In the genomic region with DNA sequence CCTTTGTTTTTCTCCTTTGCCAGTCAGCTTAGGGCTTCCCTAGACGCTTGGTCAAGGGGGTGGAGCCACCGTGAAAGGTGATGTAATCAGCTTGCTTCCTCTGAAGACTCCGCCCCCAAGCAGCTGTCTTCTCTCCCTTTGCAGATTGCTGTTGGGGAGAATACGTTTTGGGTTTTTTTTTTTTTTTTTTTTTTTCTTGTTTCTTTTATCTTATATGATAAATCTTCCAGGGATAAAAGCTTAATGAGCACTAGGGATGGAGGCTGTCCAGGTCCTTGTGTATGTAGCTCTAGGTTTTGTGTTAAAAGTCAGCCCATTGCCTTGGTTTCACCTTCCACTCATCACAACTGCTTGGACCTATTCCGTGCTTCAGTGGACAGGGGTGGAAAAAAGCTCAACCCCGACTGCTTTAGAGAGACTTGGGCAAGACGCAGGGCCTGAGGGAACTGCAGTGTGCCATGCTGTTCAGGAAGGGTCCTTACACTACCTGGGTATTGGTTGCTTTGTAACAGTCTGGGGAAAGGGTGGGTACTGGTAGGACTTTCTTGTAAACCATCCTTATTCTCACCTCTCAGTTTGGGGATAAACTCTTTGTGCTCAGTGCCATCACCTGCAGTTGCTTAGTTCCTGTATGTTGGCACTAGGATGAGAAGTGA, we compare ENCODE assay signal across 8 mouse cellular contexts. TPM values are rescaled to one million over a fixed set of nuclear protein-coding genes. Genes with fewer than 3 reads are reported as not detected.
DNase-seq lines count a peak whose midpoint lies in the region; ATAC-seq and TF ChIP-seq lines count a peak whose summit lies in the region.

No protein-coding gene starts in this region.

- H3K27ac ChIP-seq in ES-E14 (ENCODE audit: insufficient read depth, low read depth, low read length, poor library complexity, severe bottlenecking), result peak overlapping the region; percentile 68
- peak overlapping the region; percentile 99 for H3K27ac ChIP-seq in forebrain, embryonic 15.5 days (replicated peaks)
- H3K27ac ChIP-seq in layer of hippocampus, adult 2 months, result peak overlapping the region; percentile 100
- H3K27ac ChIP-seq in lung, embryonic 14.5 days (ENCODE audit: low read depth), result peak overlapping the region; percentile 99
- peak overlapping the region; percentile 100 for H3K27ac ChIP-seq in olfactory bulb, adult 2 months (ENCODE audit: insufficient read depth, low read depth, low read length)
- H3K27ac ChIP-seq in thymus, adult 2 months (ENCODE audit: control insufficient read depth, insufficient read depth, low read length), result peak overlapping the region; percentile 75

- in situ Hi-C loops in ES-E14 (cut with MboI; ENCODE audit: low sequenced_read_pairs in 2 of 2, unreplicated experiment in 2 of 2), result no loop called here

- H3K27me3 ChIP-seq in forebrain, embryonic 15.5 days, result no peaks in the 10 kb centered on the region
- no peaks in the 10 kb centered on the region for H3K27me3 ChIP-seq in lung, embryonic 14.5 days (ENCODE audit: insufficient read depth, low read length)
- no peaks in the 10 kb centered on the region for H3K27me3 ChIP-seq in thymus, adult 2 months (ENCODE audit: control insufficient read depth, insufficient read depth, low read length)

- peaks cover 33% of the 10 kb centered on the region for H3K36me3 ChIP-seq in ES-E14 (ENCODE audit: control insufficient read depth, insufficient read depth, low read length, poor library complexity, severe bottlenecking)
- H3K36me3 ChIP-seq in forebrain, embryonic 15.5 days, result peaks cover 14% of the 10 kb centered on the region
- peaks cover 33% of the 10 kb centered on the region for H3K36me3 ChIP-seq in lung, embryonic 14.5 days (ENCODE audit: insufficient read depth)
- H3K36me3 ChIP-seq in thymus, adult 2 months (ENCODE audit: control insufficient read depth, insufficient read depth, low read length), result peaks cover 22% of the 10 kb centered on the region

- peak; percentile 96 for DNase-seq in ES-E14 (ENCODE audit: low read depth, low spot score)
- peak; percentile 97 for DNase-seq in cerebellum, adult 11-12 months
- peak; percentile 90 to 94 for DNase-seq in heart, postnatal 36 days
- DNase-seq in layer of hippocampus, adult 2 months (ENCODE audit: low spot score in 2 of 2), result peak; percentile 92 to 98
- DNase-seq in lung, embryonic 14.5 days, result peak; percentile 100
- DNase-seq in thymus, adult 2 months, result peak; percentile 97

- H3K4me3 ChIP-seq in ES-E14 (ENCODE audit: insufficient read depth in 1 of 2, low read depth in 1 of 2, low read length in 2 of 2, poor library complexity in 1 of 2, severe bottlenecking in 1 of 2), result peak overlapping the region; percentile 68 to 69
- H3K4me3 ChIP-seq in forebrain, embryonic 15.5 days, result peak overlapping the region; percentile 77
- H3K4me3 ChIP-seq in layer of hippocampus, adult 2 months, result peak overlapping the region; percentile 89
- peak overlapping the region; percentile 79 for H3K4me3 ChIP-seq in lung, embryonic 14.5 days (ENCODE audit: low read depth, low read length)
- peak overlapping the region; percentile 46 for H3K4me3 ChIP-seq in olfactory bulb, adult 2 months (ENCODE audit: insufficient read depth, low read depth, low read length)
- peak overlapping the region; percentile 39 for H3K4me3 ChIP-seq in thymus, adult 2 months (ENCODE audit: control insufficient read depth, insufficient read depth, low read length)

- no peak for TF ChIP-seq POLR2A in olfactory bulb, adult 2 months (IDR thresholded peaks at IDR 0.05; ENCODE audit: insufficient read depth, low read depth, low read length)
- TF ChIP-seq POLR2A in thymus, adult 2 months (IDR thresholded peaks at IDR 0.05; ENCODE audit: control insufficient read depth, extremely low read depth, insufficient read depth, low read length, poor library complexity), result 0 out of 2 replicates have a peak, but pooled peaks have one; percentile 36

- H3K4me1 ChIP-seq in ES-E14 (ENCODE audit: control insufficient read depth in 2 of 2, insufficient read depth in 2 of 2, low read length in 2 of 2, poor library complexity in 1 of 2), result peaks cover 0 to 8% of the 10 kb centered on the region in 2 experiments; a peak in 2 of 4 replicates
- H3K4me1 ChIP-seq in forebrain, embryonic 15.5 days, result peaks cover 44% of the 10 kb centered on the region
- H3K4me1 ChIP-seq in lung, embryonic 14.5 days (ENCODE audit: insufficient read depth), result peaks cover 11% of the 10 kb centered on the region
- H3K4me1 ChIP-seq in olfactory bulb, adult 2 months (ENCODE audit: control insufficient read depth, insufficient read depth, low read length), result peaks cover 9% of the 10 kb centered on the region
- peaks cover 9% of the 10 kb centered on the region for H3K4me1 ChIP-seq in thymus, adult 2 months (replicated peaks; ENCODE audit: control insufficient read depth, insufficient read depth, low read length)

- no peaks in the 10 kb centered on the region for H3K9me3 ChIP-seq in ES-E14 (ENCODE audit: control insufficient read depth, insufficient read depth, low read depth, low read length)
- H3K9me3 ChIP-seq in forebrain, embryonic 15.5 days, result no peaks in the 10 kb centered on the region
- no peaks in the 10 kb centered on the region for H3K9me3 ChIP-seq in lung, embryonic 14.5 days (ENCODE audit: low read depth, low read length)

- H3K4me2 ChIP-seq in forebrain, embryonic 15.5 days (replicated peaks), result peak overlapping the region; percentile 82
- H3K4me2 ChIP-seq in lung, embryonic 14.5 days, result peak overlapping the region; percentile 100

- peak overlapping the region; percentile 64 for H3K9ac ChIP-seq in ES-E14 (ENCODE audit: insufficient read depth, low read depth, low read length, poor library complexity, severe bottlenecking)
- H3K9ac ChIP-seq in forebrain, embryonic 15.5 days (replicated peaks), result peak overlapping the region; percentile 92
- peak overlapping the region; percentile 96 for H3K9ac ChIP-seq in lung, embryonic 14.5 days

- 3% methylated on average over 7 of the region's 7 CpGs for WGBS in forebrain, embryonic 15.5 days
- WGBS in lung, embryonic 14.5 days, result 7% methylated on average over 7 of the region's 7 CpGs
- under 1% methylated on average over 7 of the region's 7 CpGs for WGBS in olfactory bulb, adult 2 months
- 8% methylated on average over 7 of the region's 7 CpGs for WGBS in thymus, adult 2 months

- intact Hi-C loops in heart, postnatal 36 days (cut with DNase I), result no loop called here

- TF ChIP-seq CTCF in layer of hippocampus, adult 2 months (conservative IDR thresholded peaks at IDR 0.05), result no peak
- no peak for TF ChIP-seq CTCF in lung, embryonic 14.5 days (IDR thresholded peaks at IDR 0.05; ENCODE audit: low read depth)
- TF ChIP-seq CTCF in olfactory bulb, adult 2 months (IDR thresholded peaks at IDR 0.05; ENCODE audit: insufficient read depth, low read depth, low read length), result no peak
- TF ChIP-seq CTCF in thymus, adult 2 months (IDR thresholded peaks at IDR 0.05; ENCODE audit: borderline replicate concordance, control insufficient read depth, extremely low read depth, insufficient read depth, low read length, poor library complexity), result no peak

- peak; percentile 55 for ATAC-seq in forebrain, embryonic 15.5 days (replicated peaks)
- ATAC-seq in lung, embryonic 14.5 days (ENCODE audit: insufficient read depth), result peak; percentile 38

RNA-seq across cellular contexts. Expression of a gene that starts 3.0 kb away (rescaled TPM):
- total RNA-seq in ES-E14 (2012; rRNA removed), result 64.8 and 68.2 TPM in 2 replicates
- polyA plus RNA-seq in forebrain, embryonic 15.5 days (2015; fragmentation: Nextera tagmentation; extraction: Ambion mirVana), result 51.5 and 53.9 TPM in 2 replicates
- total RNA-seq in heart, postnatal 36 days (2021), result 10 to 100 TPM; 22.6 to 44.3 TPM
- total RNA-seq in layer of hippocampus, adult 2 months (2021), result 10 to 100 TPM; 83.2 to 83.8 TPM
- 36.3 and 38.5 TPM in 2 replicates for polyA plus RNA-seq in lung, embryonic 14.5 days (2014; fragmentation: Nextera tagmentation; extraction: Ambion mirVana)
- not detected in 2 replicates for polyA plus RNA-seq in olfactory bulb, adult 2 months (2012; ENCODE audit: insufficient read depth, insufficient read length, low replicate concordance, missing spikeins)
- 63.0 and 65.6 TPM in 2 replicates for polyA plus RNA-seq in thymus, adult 2 months (2012; rRNA removed)

RNA-seq across cellular contexts. Expression of a gene that starts 3.0 kb away (rescaled TPM):
- 189 and 226 TPM in 2 replicates for total RNA-seq in ES-E14 (2012; rRNA removed)
- polyA plus RNA-seq in forebrain, embryonic 15.5 days (2015; fragmentation: Nextera tagmentation; extraction: Ambion mirVana), result 53.1 and 54.1 TPM in 2 replicates
- total RNA-seq in heart, postnatal 36 days (2021), result 10 to 100 TPM; 51.6 to 53.4 TPM
- total RNA-seq in layer of hippocampus, adult 2 months (2021), result 10 to 100 TPM; 36.3 to 43.0 TPM
- polyA plus RNA-seq in lung, embryonic 14.5 days (2014; fragmentation: Nextera tagmentation; extraction: Ambion mirVana), result 84.5 and 89.1 TPM in 2 replicates
- not detected in 2 replicates for polyA plus RNA-seq in olfactory bulb, adult 2 months (2012; ENCODE audit: insufficient read depth, insufficient read length, low replicate concordance, missing spikeins)
- 67.6 and 69.7 TPM in 2 replicates for polyA plus RNA-seq in thymus, adult 2 months (2012; rRNA removed)

RNA-seq across cellular contexts. Expression of a gene that starts 9.3 kb away (rescaled TPM):
- total RNA-seq in ES-E14 (2012; rRNA removed), result 12.5 and 12.9 TPM in 2 replicates
- polyA plus RNA-seq in forebrain, embryonic 15.5 days (2015; fragmentation: Nextera tagmentation; extraction: Ambion mirVana), result 421 and 435 TPM in 2 replicates
- total RNA-seq in heart, postnatal 36 days (2021), result 1 to 10 TPM; 6.6 to 6.8 TPM
- total RNA-seq in layer of hippocampus, adult 2 months (2021), result 10 to 100 TPM; 58.7 to 64.8 TPM
- polyA plus RNA-seq in lung, embryonic 14.5 days (2014; fragmentation: Nextera tagmentation; extraction: Ambion mirVana), result 72.2 and 77.9 TPM in 2 replicates
- polyA plus RNA-seq in olfactory bulb, adult 2 months (2012; ENCODE audit: insufficient read depth, insufficient read length, low replicate concordance, missing spikeins), result not detected in 2 replicates
- polyA plus RNA-seq in thymus, adult 2 months (2012; rRNA removed), result 63.9 and 64.9 TPM in 2 replicates

RNA-seq across cellular contexts. Expression of a gene that starts 22.0 kb away (rescaled TPM):
- 13.6 and 15.8 TPM in 2 replicates for total RNA-seq in ES-E14 (2012; rRNA removed)
- 37.9 and 41.5 TPM in 2 replicates for polyA plus RNA-seq in forebrain, embryonic 15.5 days (2015; fragmentation: Nextera tagmentation; extraction: Ambion mirVana)
- 100 to 1,000 TPM; 109 to 112 TPM for total RNA-seq in heart, postnatal 36 days (2021)
- 10 to 100 TPM; 53.4 to 62.4 TPM for total RNA-seq in layer of hippocampus, adult 2 months (2021)
- 21.0 and 25.4 TPM in 2 replicates for polyA plus RNA-seq in lung, embryonic 14.5 days (2014; fragmentation: Nextera tagmentation; extraction: Ambion mirVana)
- not detected in 2 replicates for polyA plus RNA-seq in olfactory bulb, adult 2 months (2012; ENCODE audit: insufficient read depth, insufficient read length, low replicate concordance, missing spikeins)
- 73.4 and 86.8 TPM in 2 replicates for polyA plus RNA-seq in thymus, adult 2 months (2012; rRNA removed)

RNA-seq across cellular contexts. Expression of a gene that starts 39.6 kb away (rescaled TPM):
- total RNA-seq in ES-E14 (2012; rRNA removed), result 202 and 391 TPM in 2 replicates
- polyA plus RNA-seq in forebrain, embryonic 15.5 days (2015; fragmentation: Nextera tagmentation; extraction: Ambion mirVana), result 36.3 and 38.0 TPM in 2 replicates
- 10 to 100 TPM; 19.2 to 22.2 TPM for total RNA-seq in heart, postnatal 36 days (2021)
- total RNA-seq in layer of hippocampus, adult 2 months (2021), result 10 to 100 TPM; 28.1 to 31.3 TPM
- 40.8 and 42.9 TPM in 2 replicates for polyA plus RNA-seq in lung, embryonic 14.5 days (2014; fragmentation: Nextera tagmentation; extraction: Ambion mirVana)
- polyA plus RNA-seq in olfactory bulb, adult 2 months (2012; ENCODE audit: insufficient read depth, insufficient read length, low replicate concordance, missing spikeins), result not detected in 2 replicates
- polyA plus RNA-seq in thymus, adult 2 months (2012; rRNA removed), result 174 and 182 TPM in 2 replicates

Comparison
In these comparisons a context has a peak if more than half of its experiments do, and no peak if none do; other contexts are left out.
1. Peak in every context shown above with its lines: DNase-seq, ATAC-seq, H3K4me3 ChIP-seq and H3K27ac ChIP-seq.
2. H3K4me3 ChIP-seq: peak in every context shown above with its lines; median percentile 89 in layer of hippocampus, adult 2 months; 79 in lung, embryonic 14.5 days; 77 in forebrain, embryonic 15.5 days; 68 in ES-E14; 46 in olfactory bulb, adult 2 months; 39 in thymus, adult 2 months.
3. RNA of a gene that starts 3.0 kb away (polyA plus RNA-seq): 84.5 to 89.1 TPM in lung, embryonic 14.5 days, 67.6 to 69.7 TPM in thymus, adult 2 months and 53.1 to 54.1 TPM in forebrain, embryonic 15.5 days; not detected in olfactory bulb, adult 2 months; every median in the first group is over 10 times any median in the second.
4. RNA of a gene that starts 9.3 kb away (polyA plus RNA-seq): 421 to 435 TPM in forebrain, embryonic 15.5 days, 72.2 to 77.9 TPM in lung, embryonic 14.5 days and 63.9 to 64.9 TPM in thymus, adult 2 months; not detected in olfactory bulb, adult 2 months; every median in the first group is over 10 times any median in the second.